Mouse (Mus musculus): ENCODE data around the gene Sdk1.

Gene Sdk1

DNA sequence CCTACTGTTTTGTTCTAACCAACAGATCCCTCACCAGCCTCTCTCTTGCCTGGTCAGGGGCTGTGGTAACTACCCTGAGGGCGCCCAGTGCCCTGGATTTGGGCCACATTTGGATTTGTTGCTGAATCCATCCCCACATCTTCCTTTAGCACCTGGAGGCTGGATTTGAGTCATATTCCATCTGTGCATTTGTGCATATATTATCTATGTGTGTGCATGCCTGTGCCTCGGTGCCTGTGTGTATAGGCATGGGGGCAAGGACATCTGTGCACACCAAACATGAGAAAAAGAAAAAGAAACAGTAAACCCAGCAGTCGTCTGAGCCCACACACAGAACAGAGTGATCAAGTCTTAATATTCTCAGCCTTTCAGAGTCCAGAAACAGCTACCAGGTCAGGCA, 752.9 kb downstream of the Sdk1 start:
- in situ Hi-C loops (cut with MboI, MseI): loop anchor here (25.0 kb wide), 1 partner anchor 318 kb away; no protein-coding TSS in a partner anchor

DNA sequence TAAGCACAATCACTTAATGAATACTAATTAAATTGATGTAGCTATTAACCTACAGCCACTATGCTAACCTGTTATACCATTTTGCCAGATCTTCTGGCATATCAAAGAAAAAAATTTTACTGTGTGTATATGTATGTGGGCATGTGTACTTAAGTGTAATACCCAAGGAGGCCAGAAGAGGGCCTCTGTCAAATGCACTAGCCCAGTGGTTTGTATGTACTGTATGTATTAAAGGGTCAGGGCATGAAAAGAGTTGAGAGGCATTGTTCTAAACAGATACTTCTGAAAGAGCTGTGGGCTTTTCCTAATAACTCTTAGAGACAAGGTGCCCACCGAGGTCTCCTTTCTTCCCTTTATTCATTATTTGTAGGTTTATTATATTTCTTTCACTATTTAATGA, 759.0 kb downstream of the Sdk1 start:
- in situ Hi-C loops (cut with MboI, MseI): no loop called here

DNA sequence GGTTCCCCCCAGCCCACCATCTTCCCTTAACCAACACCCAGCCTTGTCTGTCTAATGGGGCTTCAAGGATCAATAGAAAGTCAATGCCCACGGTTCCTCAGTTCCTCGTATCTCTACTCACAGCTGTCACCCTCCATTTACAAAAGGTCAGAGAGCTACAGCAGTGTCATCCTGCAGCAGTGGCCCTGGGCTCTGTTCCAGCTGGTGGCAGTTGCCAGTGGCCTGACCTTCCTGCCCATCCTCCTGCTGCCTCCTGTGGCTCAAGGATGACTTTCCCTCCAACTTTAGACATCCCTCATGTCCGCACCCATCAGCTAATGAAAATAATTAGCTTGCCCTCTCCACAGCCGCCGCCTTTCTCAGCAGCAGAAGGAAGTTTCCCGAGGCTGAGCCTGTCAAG, 759.8 kb downstream of the Sdk1 start:
- in situ Hi-C loops (cut with MboI, MseI): no loop called here

DNA sequence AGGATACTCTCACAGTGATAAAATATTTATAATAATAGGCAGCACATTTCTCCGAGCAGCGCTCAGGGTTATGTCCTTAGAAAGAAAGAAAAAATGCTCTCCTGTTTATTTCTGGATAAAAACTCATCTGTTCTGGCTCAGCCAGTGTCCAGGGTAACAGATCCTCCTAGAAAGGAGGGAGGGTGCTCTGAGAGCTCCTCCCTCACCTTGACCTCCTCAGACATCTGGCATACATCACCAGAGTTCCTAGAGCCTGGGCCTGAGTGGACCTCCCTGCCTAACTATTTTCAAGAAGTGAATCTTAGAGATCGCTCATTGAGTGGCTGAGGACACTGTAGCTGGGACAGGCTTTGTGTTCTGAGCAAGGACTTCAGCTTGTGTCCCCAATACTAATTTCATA, 760.7 kb downstream of the Sdk1 start:
- in situ Hi-C loops (cut with MboI, MseI): no loop called here

DNA sequence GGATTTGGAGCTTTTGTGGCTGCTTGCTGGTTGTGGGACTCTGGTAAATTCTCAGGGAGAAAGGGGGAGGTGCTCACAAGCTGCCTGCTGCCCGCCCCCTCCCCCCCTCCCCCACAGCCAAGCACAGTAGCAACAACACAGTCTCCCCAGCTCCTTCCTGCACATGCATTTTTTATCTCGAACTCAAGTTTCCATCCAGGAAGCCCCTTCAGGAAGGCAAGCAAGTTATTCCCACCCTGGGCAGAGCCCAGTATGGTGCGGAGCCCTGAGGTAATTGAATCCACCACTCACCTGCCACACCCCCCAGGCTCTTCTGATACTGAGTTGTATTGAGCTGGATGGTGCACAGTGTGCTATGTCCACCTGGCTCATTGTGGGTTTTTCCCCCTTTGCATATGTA, 768.9 kb downstream of the Sdk1 start:
- in situ Hi-C loops (cut with MboI, MseI): no loop called here

DNA sequence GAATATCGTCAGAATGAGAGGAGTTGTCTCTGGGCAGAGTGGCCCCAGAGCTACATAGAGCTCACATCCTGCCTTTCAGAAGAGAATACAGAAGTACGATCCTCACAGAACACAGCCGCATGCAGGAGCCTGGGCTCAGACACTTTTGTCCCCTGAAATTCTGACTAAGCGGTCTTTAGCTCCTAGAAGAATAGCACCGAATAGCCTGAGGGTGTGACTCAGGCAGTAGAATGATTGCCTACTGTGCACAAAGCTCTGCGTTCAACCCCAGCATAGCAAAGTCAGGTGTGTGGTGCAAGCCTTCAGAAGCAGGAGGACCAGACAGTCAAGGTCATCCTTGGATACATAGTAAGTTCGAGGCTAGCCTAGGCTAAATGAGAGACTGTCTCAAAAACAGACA, 775.7 kb downstream of the Sdk1 start:
- in situ Hi-C loops (cut with MboI, MseI): no loop called here

DNA sequence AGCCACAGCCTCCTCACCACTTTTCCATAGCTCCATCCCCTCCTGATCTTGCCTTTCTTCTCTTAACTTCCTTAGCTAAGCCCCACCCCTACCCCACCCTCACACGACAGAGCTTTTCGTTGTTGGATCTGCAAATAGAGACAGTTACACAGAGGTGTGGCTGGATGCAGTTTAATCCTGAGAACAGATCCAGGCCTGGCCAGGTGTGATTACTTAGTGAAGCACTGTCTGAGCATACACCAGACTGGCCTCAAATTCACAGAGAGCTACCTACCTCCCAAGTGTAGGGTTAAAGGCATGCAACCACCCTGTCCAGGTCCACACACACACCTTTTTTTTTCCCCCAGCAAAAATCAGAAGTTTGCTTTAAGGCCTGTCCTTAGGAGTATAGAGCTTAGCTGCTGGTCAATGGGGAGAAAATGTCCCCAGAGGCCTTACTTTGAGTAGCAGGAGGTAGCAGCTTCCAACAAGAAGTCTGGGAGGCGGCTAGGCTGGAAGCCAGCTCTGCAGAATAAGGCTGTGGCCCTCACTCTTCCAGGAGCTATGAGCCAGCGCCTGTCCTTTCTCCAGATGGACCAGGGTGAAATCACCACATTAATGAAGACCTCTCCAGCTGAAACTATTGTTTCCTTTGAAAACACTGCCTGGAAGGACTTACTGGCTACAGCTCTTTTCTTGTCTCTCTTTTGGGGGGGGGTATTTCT, 781.7 kb downstream of the Sdk1 start:
- in situ Hi-C loops (cut with MboI, MseI): no loop called here

DNA sequence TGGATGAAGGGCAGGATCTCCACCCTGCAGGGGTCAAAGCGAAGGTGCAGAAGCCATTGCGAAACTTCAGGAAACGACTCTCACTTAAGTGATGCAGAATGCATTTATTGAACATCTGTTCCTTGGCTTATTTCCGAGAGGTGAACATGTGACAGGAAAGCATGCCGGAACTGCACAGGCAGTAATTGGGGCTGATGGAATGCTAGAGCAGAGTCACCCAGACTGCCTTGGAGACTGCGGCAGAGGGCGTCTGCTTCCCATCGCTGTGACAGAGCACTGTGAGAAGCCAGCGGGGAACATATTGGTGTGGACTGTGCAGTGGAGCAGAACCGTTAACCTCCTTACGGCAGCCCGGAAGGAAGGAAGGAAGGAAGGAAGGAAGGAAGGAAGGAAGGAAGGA, 783.2 kb downstream of the Sdk1 start:
- in situ Hi-C loops (cut with MboI, MseI): no loop called here

DNA sequence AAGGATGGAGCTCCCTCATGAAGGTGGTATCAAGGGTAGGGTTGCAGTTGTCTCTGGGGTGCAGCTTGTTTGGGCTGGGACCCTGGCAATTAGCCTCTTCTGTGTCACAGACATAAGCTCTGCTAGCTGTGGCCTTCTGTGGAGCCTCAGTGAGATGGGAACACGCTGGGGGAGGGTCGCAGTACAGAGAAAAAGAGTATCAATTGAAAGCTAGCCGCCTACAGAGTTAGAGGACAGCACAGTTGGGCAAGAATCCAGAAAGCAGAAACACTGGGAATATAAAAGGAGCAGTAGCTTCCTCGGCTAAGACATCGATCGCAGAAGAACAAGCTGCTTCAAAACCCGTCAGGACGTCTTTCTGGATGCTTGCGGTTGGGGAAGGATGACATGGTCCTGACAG, 795.2 kb downstream of the Sdk1 start:
- in situ Hi-C loops (cut with MboI, MseI): no loop called here

DNA sequence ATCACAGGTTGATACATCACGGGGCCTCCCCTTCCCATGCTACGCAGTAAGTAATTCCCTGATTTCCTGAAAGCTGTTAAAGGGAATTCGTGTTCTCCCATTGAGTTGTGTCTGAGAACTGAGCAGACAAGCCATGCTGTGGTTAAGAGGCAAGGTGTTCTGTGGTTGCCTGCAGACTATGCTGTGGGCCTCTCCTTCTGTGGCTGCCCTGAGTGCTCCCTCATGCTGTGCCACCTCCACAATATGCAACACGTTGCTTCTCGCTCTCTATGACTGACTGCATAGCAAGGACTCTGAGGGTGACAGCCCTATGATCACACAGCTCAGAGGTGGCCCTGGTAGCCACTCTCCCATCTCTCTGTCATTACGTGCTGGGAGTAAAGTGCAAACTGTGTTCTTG, 797.9 kb downstream of the Sdk1 start:
- in situ Hi-C loops (cut with MboI, MseI): no loop called here

DNA sequence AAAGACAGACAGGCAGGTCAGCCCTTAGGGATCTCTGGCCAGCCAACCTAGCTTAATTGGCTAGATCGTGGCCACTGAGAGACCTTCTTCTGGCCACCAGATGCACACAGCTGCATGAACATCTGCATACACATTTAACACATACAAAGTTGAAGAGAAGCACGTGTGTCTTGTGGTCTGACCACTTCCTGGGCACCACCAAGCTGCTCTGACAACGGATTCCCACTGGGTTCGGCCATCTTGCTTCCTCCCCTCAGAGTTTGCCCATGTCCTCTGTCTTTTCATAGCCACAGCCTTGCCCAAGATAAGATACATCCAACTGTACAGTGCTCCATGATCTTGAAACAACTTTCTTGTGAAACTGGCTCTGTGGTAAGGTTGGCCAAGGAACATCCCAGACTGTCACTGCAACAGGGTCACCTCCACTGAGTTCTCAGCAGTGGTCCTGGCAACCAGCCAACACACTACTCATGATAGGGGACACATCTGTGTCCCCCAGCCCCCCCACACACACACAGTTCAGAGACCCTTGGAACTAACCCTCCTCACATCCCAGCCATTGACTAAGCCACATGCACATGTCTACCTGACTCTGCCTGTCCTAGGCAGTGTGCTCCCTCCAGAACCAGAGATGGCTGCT, 798.7 kb downstream of the Sdk1 start:
- in situ Hi-C loops (cut with MboI, MseI): no loop called here

DNA sequence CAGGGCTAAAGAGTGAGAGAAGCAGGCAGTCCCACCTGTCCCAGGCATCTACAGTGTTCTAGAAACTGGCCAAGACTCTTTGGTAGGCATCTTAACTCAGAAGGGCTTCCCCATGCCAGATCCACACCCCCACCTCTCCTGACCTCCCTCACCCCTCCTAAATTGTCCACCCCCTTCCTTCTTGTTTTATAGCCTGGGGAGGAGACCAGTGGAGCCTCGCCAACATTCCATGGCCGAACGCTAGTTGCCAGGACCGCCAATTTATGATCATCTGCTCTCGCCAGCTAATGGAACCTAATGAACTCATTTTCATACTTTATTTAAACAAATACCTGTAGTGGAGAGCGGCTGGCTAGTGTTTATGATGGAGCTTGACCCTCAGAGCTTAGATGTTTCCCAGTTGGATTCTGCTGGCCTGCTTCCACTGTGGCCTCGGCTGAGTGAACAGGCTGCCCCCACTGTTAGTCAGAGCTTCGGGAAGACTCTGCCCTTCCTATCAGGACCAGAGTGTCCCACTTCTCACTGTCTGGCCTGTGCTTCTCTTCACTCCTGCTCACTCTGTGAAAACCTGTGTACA, 800.0 kb downstream of the Sdk1 start:
- in situ Hi-C loops (cut with MboI, MseI): no loop called here

DNA sequence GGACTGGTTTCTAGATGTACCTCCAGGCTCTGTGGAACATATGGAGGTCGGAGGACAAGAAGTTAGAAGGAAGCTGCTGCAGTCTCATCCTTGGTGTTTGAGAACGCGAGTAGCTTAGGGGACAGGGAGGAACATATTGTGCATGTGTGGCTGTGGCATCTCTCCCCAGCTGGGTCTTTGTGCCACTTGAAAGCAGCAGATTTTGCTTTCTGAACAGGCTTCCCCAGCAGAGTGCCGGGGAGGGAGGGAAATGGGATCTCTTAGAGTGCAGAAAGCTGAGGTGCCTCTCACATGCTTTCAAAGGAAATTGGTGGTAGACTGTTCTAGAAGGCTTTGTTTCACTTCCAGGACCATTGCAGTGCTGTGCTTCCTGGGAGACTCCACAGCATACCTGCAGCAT, 820.5 kb downstream of the Sdk1 start:
- in situ Hi-C loops (cut with MboI, MseI): no loop called here

DNA sequence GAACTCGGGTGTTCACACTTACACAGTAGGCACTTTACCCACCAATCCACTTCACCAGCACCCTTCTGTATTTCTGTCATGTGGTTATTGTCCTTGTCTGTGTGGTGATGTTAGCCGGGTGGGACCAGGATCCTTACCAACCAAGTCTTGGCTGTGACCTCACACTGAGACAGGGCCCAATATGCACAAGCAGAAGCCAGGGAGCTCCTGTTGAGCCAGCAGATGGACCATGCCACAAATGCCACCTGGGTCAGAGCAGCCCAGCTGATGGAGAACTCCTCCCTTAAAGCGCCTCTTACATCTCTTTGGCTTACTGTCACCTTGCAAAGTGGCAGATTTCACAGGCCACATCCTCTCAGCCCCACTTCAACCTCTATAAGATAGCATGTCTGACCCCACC, 830.0 kb downstream of the Sdk1 start:
- in situ Hi-C loops (cut with MboI, MseI): no loop called here

DNA sequence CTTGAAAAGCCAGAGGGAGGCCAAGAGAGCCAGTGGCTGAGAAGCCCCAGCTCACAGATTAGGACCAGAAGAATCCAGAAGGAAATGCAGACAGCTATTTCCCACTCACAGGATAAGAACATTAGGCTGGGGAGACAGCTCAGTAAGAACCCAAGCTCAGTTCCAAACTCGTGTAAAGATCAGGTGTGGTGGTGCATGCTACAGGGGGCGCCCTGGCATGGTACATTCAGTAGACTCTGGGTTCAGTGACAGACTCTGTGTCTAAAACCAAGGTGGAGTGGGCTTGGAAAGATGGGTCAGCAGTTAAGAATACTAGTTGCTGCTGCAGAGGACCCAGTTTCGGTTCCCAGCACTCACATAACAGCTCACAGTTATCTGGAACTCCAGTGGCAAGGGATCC, 832.6 kb downstream of the Sdk1 start:
- in situ Hi-C loops (cut with MboI, MseI): no loop called here

DNA sequence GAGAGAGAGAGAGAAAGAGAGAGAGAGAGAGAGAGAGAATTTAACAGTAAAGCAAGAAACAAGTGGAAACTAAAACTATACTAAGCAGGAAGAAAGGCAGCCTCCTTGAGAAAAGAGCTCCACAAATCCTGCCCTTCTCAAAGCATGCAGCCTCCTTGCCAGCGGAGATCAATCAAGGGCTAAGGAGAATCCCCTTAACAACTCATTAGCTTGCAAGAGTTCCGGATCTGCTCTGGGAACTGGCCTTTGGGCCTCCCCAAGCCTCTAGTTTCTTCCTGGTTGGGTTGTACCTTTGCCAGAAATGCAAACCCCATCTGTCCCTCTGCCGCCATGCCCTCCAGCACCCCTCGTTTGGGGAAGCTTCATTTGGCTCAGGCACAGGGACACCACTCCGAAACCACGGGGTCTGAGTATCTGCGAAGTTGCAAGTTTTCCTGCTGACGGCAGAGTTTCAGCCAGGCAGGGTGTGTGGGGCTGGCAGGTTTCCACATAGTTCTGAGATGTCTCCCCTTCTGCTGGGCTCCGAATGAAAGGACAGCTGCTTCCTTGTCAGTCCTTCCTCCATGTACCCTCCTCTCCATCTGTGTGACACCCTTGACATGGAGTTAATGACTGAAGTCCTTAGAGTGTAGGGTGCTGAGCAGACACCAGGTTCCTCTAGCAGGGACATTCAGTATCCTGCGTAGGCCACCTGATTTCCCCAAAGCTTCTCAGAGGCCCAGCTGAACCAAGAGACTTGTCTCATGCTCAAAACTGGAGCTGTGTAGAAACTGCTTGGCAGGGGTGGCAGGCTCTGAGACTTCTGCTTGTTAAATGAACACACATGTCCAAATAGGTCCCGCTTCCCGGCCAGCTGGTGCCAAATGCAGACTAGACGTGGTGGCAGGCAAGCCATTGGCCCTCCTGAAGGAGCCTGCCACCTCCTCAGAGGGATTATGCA, 833.5 kb downstream of the Sdk1 start:
- in situ Hi-C loops (cut with MboI, MseI): no loop called here

DNA sequence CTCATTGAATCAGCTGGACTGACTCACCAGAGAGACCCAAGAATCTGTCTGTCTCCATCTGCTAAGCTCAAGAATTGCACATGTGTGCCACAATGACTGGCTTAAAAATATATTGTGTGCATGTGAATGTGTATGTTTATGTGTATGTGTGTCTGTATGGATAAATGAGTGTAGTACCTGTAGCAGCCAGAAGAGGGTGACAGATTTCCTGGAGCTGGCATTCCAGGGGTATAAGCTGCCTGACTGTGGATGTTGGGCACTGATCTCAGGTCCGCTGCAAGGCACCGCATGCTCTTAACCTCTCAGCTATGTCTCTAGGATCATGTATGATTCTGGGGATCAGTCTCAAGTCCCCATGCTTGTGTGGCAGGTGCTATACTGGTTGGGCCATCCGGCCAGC, 839.4 kb downstream of the Sdk1 start:
- in situ Hi-C loops (cut with MboI, MseI): no loop called here

DNA sequence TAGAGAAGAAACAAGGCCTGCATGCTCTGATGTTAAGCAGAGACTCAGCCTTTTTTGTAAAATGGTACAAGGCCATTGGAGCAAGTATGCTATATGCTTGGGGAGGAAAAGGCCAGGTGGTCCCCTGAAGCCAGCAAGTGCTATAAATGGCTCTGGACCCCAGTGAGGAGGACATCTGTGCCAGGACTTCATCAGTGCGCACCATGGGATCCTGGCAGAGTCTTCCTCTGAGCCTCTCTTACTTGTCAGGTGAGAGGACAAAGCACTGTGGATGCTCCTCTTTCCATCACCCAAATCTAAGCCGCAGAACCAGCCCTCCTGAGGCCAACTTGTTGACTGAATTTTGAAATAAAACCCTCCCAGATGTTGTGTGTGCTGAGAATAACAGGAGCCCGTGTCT, 839.8 kb downstream of the Sdk1 start:
- in situ Hi-C loops (cut with MboI, MseI): no loop called here

DNA sequence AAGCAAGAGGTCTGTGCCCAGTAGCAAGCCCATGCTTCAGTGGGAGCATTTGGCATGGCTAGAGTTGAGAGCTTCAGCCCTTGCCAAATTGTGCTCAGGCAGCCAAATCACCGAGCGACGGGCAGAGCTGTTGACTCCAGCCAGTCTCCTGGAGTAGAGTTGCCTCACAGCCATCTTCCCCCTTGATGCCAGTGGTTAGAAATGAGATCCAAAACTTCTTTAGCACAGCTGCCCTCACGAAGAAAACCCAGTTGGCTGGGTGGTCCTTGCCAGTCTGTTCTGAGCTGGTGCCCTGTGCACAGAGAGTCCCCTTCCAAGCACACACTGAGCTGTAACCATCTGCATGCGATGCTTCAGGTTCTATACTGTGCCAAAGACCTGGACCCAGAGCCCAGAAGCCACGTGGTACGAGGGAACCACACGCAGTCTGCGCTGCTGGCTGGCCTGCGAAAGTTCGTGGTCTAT, 855.1 kb downstream of the Sdk1 start:
- in situ Hi-C loops (cut with MboI, MseI): no loop called here

DNA sequence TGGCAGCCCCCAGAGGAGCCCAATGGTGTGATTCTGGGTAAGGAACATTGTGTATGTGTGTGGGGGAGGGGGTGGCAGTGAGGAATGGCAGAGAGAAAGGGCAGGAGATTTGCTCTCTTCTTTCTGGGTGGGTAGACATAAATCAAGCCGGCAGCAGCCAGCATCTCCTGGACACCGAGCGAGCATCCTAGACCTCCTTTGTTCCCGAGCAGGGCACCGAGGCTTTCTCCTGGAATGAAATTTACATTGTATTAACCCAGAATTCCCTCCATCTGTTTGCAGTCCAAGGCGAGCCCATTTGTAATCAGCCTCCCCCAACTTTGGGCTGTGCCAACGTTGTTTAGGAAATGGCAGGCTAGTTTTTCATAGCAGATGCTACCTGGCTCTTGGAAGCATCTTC, 858.9 kb downstream of the Sdk1 start:
- in situ Hi-C loops (cut with MboI, MseI): no loop called here

DNA sequence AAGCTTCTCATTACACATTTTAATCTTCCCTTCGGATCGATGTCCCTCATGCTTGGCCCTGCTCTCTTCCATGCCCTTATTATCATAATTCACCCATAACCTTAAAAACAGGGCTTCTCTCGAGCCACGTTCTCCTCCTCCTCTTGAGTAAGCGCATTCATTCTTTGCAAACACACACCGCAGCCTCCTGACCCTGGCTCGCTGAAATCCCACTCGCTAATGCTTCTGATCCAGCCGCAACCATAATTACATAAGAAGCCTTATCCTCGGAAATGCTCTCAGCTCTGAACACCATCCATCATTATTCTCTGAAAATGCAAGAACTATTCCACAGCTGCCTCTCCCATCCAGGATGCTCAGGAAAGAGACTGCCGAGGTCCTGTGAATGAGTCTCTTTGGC, 866.1 kb downstream of the Sdk1 start:
- in situ Hi-C loops (cut with MboI, MseI): no loop called here

DNA sequence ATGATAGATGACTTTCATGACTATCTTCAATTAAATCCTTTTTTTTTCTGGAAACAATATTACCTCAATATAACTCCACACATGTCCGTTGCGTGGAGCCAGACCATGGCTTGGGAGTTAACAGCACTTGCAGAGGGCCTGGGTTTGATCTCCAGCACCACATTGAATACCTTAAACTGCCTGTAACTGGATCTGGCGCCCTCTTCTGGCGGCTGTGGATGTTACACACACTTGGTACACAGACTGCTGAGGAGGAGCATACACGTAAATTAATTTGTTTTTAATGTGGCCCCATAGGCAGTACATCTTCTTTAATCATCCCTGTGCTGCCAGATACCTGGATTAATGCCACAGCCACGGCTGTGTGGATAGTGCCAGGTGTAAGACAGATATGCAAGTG, 870.7 kb downstream of the Sdk1 start:
- in situ Hi-C loops (cut with MboI, MseI): no loop called here

Measured in T-helper 1 cell (primary cell).